Mouse (Mus musculus): ENCODE results near the gene Adgre4.

The Adgre4 gene

DNA sequence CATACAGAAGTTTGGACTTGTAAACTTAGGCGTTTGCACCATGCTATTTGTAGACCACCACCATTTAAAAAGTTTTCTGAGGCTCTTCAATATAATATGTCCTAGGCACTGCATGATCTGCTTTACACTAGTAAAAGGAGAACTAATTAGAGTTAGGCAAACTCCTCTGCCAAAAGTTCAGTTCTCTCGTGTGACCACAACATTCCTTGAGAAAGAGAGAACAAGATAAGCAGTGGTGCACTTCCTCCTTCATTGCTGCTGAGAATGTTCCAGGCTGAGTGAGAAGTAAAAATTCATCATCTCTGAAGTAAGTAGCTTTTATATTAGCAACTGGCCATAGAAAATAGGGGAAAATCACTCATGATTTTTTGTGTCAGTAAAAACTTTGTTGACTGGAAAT lies at the start of gene Adgre4:
Adgre4 (plus strand) TSS at position 199 of the 400 bp plus-strand sequence.
- no peak for DNase-seq

DNA sequence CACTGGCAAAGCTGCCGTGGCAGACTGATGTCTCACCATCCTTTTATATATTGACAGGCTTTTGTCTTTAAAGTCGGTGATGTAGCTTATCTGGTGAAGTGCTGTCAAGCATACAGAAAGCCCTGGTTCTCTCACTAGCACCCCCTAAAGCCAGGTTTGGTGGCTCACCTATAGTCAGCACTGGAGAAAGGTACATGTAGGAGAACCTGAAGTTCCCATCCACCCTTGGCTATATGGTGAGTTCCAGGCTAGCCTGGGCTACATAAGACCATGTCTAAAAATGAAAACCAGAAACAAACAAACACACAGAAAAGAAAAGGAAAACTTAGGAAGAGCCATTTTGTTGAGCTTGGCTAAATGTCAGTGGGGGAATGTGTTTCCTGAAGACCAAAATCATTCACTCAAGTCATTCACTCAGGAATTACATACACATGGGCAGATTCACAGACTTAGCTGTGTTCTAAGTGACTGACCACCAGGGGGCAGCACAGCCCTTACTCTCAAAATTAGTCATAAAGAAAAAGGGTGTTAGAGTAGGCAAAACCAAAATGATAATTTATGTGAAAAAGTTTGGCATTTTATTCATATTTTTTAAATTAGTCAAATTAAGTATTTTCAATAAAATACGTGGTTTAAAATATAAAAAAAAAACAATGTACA lies 47.5 kb upstream of the Adgre4 start:
- peak; percentile 85 for DNase-seq

DNA sequence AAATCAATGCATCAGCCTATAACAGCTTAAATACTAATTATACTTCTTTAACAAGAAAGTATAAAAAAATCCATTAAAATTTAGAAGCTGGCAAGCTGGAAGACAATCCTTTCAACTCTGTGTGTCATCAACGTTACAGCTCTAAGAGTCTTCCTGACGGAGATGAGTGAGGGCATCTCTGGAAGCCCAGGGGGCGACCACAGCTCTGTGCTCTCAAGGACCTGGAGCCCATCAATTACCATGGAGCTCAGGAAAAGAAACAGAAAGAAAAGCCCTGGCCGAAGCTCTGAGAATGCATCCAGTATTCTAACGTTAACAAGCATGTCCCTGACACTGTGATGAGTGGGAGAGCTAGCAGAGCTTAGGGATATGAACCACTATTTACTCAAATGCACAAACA lies 46.9 kb upstream of the Adgre4 start:
- no peak for DNase-seq

DNA sequence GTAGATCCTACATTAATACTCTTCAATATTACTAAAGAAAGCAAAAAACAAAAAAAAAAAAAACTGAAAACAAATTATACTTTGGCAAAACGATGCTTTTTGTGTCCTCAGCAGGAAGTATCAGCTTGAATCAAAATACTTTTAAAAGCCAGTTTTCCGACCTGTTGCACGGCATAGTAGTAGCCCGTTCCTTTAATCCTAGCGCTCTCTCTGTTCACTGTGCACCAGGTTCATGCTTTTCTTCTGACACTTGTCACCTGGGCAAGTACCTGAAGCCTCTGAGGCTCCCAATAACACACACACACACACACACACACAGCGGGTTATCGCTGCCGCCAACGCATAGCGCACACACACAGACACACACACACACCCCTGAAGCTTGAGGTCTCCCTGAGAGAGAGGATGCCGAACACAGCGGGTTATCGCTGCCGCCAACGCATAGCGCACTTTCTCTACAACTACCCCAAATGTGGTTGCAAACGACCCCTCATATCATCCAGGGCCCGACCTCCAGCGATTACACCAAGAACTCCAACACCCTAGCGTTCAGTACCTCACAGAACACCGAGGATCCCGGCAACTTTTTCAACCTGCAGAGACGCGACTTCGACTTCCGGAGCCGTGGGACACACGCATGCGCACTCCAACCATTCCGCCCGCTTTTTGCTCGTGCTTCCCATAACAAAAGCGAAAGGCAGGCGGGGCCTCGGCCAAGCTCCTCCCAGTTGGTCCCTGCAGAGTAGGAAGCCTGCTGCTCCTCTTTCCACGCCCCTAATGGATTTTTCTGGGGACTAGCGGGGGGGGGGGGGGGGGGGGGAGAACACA lies 37.6 kb upstream of the Adgre4 start, which contains the start of gene Pot1b:
Pot1b (minus strand) TSS at position 645 of the 828 bp plus-strand sequence.
- DNase-seq = peak; percentile 97

GRCm38 (mm10) chr17:55721270-55721669 lies 28.5 kb upstream of the Adgre4 start:
- no peak for DNase-seq

DNA sequence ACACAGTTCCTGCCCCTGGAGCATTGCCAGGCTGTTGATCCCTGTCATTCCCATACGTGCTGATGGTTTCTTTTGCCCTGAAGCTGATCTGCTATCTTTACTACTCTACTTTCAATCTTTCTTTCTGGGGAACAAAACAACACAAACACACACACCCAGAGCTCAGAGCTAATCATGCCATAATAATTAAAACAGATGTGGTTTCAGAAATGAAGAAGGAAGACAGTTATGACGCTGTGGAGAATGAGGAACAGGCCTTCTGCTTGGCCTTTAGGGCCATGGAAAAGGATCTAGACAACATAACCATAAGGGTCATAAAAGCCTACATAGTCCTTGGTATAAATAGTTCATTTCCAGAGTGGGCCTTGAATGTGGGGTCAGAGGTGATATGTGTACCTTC lies 27.5 kb upstream of the Adgre4 start:
- DNase-seq = no peak

DNA sequence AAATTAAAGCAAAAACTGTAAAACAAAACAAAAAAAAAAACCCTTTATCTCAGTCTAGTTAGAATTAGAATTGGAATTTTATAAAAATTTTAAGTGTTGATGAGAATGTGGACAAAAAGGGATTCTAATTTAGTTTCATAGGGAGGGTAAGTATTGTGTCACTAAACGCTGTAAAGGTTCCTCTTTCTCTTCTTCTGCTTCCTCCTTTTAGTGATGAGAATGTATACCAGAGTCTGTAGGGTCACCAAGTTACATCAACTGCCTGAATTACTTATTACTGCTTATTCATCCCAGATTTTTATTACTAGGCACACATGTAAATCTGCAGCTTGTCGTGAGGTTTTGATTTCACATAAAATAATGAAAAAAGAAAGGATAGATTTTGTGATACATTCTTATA lies 23.6 kb upstream of the Adgre4 start:
- no peak for DNase-seq

GRCm38 (mm10) chr17:55736675-55737074 lies 13.1 kb upstream of the Adgre4 start:
- DNase-seq = no peak

GRCm38 (mm10) chr17:55751170-55751569 lies 1.4 kb downstream of the Adgre4 start:
- no peak for DNase-seq

GRCm38 (mm10) chr17:55813642-55814041 lies 63.9 kb downstream of the Adgre4 start:
- DNase-seq = peak; percentile 11

- no peak for DNase-seq
These were observed 67.1 kb downstream of the Adgre4 start for GRCm38 (mm10) chr17:55816853-55817252.

DNA sequence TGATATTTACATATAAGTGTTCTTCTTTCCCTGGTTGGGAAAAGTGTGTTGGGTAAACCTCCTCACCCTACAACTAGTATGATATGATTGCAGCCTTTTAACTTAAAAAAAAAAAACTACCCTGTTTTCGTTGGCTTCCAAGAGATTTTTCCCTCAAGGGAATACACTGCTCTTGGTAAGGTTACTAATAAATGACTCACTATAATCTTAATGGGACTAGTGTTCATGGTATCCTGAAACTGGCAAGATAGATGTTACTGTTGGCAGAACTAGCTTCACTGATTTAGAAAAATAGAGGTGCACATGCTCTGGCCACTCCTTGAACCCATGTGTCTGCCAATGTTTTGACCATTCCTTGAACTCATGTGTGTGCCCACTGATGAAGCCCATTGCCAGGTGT lies 71.8 kb downstream of the Adgre4 start:
- DNase-seq = no peak

DNA sequence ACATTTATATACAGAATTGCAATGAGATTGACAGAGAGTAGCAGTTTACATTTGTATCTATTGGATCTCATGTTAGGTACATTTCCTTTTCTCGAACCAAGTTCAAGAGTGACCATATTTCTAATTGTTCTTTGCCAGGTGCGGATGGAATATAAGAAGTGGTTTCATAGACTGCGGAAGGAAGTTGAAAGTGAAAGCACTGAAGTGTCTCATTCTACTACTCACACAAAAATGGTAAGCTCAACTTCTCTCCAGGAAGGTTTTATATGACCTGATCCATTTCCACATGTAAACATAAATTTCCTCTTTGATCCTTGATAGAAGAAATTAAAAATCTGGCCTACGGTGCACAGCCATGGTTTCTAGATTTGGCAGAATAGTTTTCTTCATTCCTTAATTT lies 93.3 kb downstream of the Adgre4 start:
- no peak for DNase-seq

DNA sequence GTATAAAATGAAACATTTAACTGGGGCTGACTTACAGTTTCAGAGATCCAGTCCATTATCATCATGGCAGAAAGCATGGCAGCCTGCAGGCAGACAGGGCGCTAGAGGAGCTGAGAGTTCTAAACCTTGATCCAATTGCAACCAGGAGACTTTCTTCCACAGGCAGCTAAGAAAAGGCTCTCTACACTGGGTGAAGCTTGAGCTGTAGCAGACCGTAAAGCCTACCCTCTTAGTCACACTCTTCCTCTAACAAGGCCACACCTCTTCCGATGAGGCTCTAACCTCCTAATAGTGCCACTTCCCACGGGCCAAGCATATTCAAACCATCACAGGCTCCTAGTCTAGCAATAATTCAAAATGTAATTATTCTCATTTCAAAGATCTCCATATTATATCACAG lies 127.4 kb downstream of the Adgre4 start:
- DNase-seq = no peak

GRCm38 (mm10) chr17:55878282-55878635 lies 128.5 kb downstream of the Adgre4 start:
- peak; percentile 16 for DNase-seq

DNA sequence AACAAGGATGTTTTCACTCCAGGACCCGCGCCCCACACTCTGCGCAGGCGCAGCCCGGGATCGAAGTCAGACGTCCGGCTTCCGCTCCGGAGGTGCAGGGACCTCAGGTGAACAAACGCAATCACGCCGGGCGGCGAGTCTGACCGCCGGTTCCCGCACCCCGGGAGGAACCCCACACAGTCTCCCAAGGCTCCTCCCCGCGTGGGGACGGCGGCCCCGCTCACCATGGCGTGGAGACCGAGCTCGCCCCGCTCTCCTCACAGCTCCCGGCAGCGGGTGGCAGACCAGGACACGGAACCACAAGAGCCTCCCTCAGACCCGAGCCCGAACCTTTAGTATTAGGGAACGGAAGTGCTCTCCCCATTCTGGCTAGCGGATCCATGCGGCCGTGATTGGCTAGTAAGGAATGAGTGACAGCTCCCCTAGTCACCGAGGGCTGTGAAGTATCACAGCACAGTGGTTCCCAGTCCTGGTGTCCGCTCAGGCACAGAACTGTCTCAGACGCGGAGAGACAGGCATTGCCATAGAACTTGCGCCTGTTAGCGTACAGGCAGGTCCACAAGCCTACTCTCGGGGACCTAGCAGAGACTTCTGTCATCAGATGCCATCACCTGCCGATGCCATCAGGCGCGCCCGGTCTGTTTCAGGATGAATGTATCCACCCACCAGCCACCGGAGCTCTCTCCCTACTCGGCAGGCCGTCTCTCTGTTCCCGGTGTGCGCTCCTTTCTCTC lies 129.0 kb downstream of the Adgre4 start, which contains the start of gene Zfp119a:
Zfp119a (minus strand) TSS at position 295 of the 734 bp plus-strand sequence.
- peak; percentile 89 for DNase-seq

GRCm38 (mm10) chr17:55883631-55884030 lies 133.8 kb downstream of the Adgre4 start:
- DNase-seq = no peak

- no peak for DNase-seq
These were observed 135.1 kb downstream of the Adgre4 start for GRCm38 (mm10) chr17:55884912-55885311.

DNA sequence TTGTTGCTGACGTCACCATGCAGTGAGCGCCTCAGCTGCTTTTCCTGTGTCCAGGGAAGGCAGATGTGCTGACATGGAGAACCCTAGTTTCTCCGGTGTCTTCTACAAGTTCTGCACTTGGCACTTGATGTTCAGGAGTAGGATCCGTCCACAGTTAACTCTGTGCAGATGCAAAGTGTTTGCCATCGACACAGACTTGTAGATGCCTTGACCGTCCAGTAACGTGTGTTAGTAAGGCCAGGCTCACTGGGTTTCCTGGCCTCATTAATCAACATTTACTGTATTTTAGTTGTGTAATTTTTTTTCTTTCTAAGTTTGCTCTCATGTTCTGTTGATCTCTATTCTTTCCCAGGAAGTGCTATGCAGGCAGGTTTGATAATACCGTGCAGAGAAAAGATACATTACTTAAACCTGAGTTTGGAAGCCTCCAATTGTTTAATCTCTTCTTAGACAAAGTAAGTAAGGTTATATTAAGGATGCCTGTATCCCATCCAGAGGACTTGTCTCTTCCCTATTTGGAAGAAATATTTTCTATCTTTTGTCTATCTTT lies 142.7 kb downstream of the Adgre4 start:
- peak; percentile 4 for DNase-seq

GRCm38 (mm10) chr17:55903087-55903486 lies 153.3 kb downstream of the Adgre4 start:
- no peak for DNase-seq
